Mouse (Mus musculus): ENCODE measurements around the gene Yjefn3. TPM values are rescaled to one million over a fixed set of nuclear protein-coding genes. Genes with fewer than 3 reads are reported as not detected.

Yjefn3 gene
- polyA plus RNA-seq, 1 experiment from 2014 or later: 7.2 TPM

DNA sequence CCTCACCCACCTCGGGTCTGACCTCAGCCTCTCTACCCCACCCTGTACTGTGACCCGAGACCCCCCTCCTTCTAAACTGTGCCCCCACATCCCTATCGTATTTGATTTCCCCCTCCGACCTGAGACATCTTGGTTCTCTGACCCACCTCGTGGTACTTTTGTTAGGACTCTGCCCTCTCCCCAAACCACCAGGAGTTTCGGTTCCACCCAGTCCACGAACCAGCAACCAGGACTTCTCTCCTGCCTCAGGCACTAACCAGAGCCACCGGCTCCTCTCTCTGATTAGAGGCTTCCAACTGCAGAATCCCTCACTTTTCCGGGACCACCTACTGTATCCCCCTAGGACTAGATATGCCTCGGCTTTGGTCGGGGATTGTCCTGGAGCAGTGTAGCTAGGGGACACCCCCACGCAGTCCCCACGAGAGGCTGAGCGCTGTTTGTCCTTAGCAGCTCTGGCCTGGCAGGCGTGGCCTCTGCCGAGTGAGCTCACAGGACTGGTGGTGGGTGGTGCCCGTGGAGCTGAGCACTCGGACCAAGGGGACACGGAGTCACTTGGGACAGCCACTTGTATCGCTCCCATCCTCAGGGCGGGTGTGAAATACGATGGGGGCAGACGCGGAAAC, 14.2 kb downstream of the Yjefn3 start:
- Histone ChIP-seq H3K4me2 (peak overlapping the region; percentile 53), H3K27me3 (peaks cover 76% of the 10 kb centered on the region), H3K4me1 (peaks cover 43% of the 10 kb centered on the region), H3K9me3 (replicated peaks) (no peaks in the 10 kb centered on the region), H3K4me3 (peak overlapping the region; percentile 23), H3K9ac (peak overlapping the region; percentile 54; the same call in 1 of the 2 replicates), H3K36me3 (ENCODE audit: poor library complexity, severe bottlenecking) (peaks cover 14% of the 10 kb centered on the region), H3K27ac (no peak overlapping the region)
- ATAC-seq: no peak
- 6% methylated on average over 24 of the region's 24 CpGs for WGBS

DNA sequence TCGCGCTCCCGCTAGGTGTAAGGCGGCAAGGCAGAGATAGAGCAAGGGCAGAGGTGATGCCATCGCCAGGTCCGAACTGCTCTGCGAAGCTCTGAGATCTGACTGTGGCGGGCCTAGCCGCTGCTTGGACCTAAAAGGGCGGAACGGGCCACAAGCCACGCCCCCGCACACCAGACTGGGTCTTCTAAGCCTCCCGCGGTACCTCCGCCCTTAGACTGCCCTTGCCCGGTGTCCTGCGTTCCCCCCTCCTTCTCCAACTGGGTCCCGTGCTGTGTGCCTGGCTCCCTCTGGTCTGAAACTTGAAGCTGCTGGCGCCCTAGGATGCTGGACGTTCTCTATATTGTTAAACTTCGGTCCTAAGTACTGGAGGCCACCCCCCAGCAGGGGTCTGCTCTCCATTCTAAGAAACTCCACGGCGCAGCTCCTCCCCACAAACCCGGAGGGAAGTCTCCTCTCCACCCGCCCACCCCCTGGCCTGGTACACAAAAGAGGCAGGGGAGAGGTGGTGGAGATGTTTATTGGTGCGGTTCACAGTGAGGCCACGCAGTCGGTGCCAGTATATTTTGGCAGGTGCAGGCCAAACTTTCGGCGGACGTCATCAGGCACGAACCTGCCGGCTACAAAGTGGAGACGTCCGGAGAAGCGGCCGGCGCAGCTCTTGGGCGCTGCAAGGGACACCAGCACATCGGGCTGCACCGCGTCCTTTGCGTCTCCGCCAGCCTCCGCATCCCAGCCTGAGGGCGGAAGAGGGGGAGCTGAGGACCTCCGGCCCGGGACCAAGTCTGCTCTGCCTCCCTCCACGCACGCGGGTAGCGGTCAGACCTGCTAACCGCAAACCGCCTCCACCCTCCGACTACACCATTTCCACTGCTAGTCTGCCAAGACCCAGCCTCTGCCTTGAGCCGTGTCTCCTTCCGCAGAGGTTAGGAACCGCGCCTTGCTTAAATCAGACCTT, 14.9 kb downstream of the Yjefn3 start, which contains the start of gene Cilp2:
Cilp2 (minus strand) TSS at position 399 of the 955 bp plus-strand sequence.
- Histone ChIP-seq H3K27me3 (peaks cover 84% of the 10 kb centered on the region), H3K9me3 (replicated peaks) (no peaks in the 10 kb centered on the region), H3K27ac (no peak within 1 kb of the TSS), H3K9ac (peak within 1 kb of the TSS; percentile 54), H3K4me1 (peaks cover 45% of the 10 kb centered on the region), H3K4me2 (peak within 1 kb of the TSS; percentile 53), H3K36me3 (ENCODE audit: poor library complexity, severe bottlenecking) (peaks cover 7% of the 10 kb centered on the region; the same call in 1 of the 2 replicates), H3K4me3 (peak within 1 kb of the TSS; percentile 23)
- ATAC-seq: peak; percentile 6; the same call in 1 of the 2 replicates
- WGBS: under 1% methylated on average over 58 of the region's 60 CpGs

DNA sequence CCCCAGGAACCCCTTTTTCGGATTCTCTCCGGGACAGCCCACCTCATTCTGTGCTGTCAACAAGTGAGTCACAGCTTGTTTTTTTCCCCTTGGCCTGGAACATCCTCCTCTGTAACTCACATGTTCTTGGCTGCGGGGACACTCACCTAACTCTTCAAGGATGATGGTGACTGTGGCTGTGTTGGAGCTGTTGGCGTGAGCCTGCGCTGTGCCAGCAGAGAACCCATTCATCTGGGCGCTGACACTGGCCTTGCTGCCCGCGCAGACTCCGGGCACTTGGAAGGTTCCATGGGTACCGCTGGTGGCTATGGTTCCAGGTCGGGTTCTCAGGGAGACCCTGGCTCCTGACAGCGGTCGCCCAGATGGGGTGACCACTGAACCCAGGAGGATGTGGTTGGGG, 18.4 kb downstream of the Yjefn3 start:
- Histone ChIP-seq H3K27ac (no peak overlapping the region), H3K4me2 (no peak overlapping the region), H3K4me1 (peaks cover 43% of the 10 kb centered on the region), H3K9me3 (replicated peaks) (no peaks in the 10 kb centered on the region), H3K4me3 (no peak overlapping the region), H3K27me3 (peaks cover 100% of the 10 kb centered on the region), H3K9ac (no peak overlapping the region), H3K36me3 (ENCODE audit: poor library complexity, severe bottlenecking) (no peaks in the 10 kb centered on the region)
- no peak for ATAC-seq
- 53% methylated on average over 13 of the region's 13 CpGs for WGBS

DNA sequence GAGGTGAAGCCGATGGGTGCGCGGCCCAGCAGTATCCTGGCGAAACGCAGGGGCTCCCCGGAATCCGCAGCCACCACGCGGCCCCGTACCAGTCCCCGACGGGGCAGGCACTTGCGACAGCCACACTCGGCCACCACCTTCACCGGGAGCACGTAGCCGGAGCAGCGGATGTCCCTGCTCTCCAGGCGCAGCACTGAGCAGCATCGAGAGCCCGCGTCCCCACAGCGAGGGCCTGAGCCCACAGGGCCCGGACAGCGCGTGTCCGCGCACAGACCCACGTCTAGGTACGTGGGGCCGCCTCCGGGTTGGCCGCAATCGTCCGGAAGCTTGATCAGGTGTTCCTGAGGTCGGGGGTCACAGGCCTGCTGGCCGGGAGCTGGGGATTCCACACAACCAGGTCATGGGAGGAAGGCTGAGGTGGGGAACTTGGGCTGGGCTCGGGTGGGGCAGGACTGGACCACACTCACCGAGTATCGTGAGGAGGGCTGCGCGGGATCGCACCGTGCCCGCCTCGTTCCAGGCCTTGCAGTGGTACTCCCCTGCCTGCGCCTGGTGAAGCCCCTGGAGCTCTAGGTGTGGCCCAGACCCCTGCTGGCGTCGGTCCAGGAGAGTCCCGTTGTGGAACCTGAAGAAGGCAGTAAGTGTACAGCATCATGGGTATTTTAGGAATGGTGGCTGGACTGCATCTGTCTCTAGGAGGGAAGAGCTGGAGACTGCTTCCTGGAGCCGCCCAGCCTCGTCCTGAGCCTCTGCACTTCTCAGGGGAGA, 19.5 kb downstream of the Yjefn3 start:
- H3K4me3 ChIP-seq: peak overlapping the region; percentile 41; the same call in 1 of the 2 replicates
- no peaks in the 10 kb centered on the region for H3K36me3 ChIP-seq (ENCODE audit: poor library complexity, severe bottlenecking)
- no peaks in the 10 kb centered on the region for H3K9me3 ChIP-seq (replicated peaks)
- no peak overlapping the region for H3K27ac ChIP-seq
- H3K27me3 ChIP-seq: peaks cover 99% of the 10 kb centered on the region
- WGBS: 12% methylated on average over 51 of the region's 52 CpGs
- H3K9ac ChIP-seq: peak overlapping the region; percentile 52; the same call in 1 of the 2 replicates
- ATAC-seq: no peak
- H3K4me2 ChIP-seq: peak overlapping the region; percentile 56
- H3K4me1 ChIP-seq: peaks cover 32% of the 10 kb centered on the region

DNA sequence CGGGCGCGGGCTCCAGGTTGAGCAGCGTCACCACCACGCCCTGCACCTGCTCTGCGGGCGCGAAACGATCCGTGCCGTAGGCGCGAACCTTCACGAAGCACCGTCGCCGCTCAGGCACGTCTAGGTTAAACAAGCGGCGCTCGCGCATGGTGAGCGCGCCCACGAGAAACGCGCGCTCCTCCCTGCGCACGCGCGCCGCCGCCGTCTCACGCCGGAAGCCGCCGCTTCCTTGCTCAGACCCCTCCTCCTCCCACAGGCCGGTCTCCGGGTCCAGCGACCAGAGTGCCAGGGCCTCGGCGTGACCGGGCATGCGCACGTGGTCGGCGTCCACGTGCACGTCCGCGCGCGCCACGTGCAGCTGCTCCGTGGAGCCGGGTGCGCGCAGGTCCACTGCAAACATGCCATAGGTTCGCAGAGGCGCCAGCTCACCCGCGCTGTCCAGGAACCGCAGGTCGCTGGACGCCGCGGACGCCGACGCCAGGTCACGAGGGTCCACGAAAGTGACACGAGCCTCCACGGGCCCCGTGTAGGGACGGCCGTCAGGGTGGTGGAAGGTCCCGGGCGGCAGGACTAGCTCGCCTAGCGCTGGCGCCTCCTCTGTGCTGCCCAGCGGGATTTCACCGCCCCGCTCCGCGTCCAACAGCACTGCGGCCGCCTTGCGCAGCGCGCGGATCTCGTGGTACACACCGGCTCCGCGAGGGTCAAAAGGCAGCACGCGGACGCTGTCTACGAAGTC, 20.3 kb downstream of the Yjefn3 start:
- peak; percentile 67 for ATAC-seq
- no peaks in the 10 kb centered on the region for H3K9me3 ChIP-seq (replicated peaks)
- peak overlapping the region; percentile 41 for H3K4me3 ChIP-seq
- peak overlapping the region; percentile 56 for H3K4me2 ChIP-seq
- no peaks in the 10 kb centered on the region for H3K36me3 ChIP-seq (ENCODE audit: poor library complexity, severe bottlenecking)
- H3K27ac ChIP-seq: no peak overlapping the region
- WGBS: 8% methylated on average over 103 of the region's 103 CpGs
- peaks cover 96% of the 10 kb centered on the region for H3K27me3 ChIP-seq
- H3K9ac ChIP-seq: peak overlapping the region; percentile 52
- peaks cover 23% of the 10 kb centered on the region for H3K4me1 ChIP-seq

DNA sequence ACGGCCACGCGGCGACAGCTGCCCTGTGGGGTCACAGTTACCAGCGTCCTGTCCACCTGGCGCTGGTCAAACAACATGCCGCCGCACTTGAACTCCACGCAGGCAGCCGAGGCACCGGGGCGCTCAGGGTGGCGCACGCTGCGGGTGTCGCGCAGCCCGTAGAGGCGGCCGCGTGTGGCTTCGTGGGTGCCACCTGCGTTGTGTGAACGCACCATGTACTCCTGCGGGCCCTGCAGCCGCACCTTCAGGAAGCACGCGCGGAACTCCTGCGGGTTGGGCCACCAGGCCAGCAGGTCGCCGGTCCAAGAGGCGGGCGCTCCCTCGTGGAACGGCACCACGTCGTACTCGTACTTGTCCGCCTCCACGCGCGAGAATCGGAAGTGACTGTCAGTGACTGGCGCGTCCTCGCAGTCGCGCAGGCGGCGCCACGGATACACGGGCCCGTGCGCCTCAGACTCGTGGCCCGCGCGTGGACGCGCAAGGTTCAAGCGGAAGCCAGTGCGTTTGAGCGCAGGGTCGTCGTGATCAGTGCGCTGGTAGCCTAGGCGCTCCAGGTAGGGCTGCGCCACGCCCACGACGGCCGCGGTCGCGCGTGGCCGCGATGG, 21.1 kb downstream of the Yjefn3 start:
- Histone ChIP-seq H3K9ac (peak overlapping the region; percentile 52; the same call in 1 of the 2 replicates), H3K27me3 (peaks cover 94% of the 10 kb centered on the region), H3K4me1 (peaks cover 21% of the 10 kb centered on the region), H3K36me3 (ENCODE audit: poor library complexity, severe bottlenecking) (no peaks in the 10 kb centered on the region), H3K4me3 (peak overlapping the region; percentile 41), H3K4me2 (peak overlapping the region; percentile 56), H3K9me3 (replicated peaks) (no peaks in the 10 kb centered on the region), H3K27ac (no peak overlapping the region)
- 19% methylated on average over 77 of the region's 79 CpGs for WGBS
- ATAC-seq: peak; percentile 23

DNA sequence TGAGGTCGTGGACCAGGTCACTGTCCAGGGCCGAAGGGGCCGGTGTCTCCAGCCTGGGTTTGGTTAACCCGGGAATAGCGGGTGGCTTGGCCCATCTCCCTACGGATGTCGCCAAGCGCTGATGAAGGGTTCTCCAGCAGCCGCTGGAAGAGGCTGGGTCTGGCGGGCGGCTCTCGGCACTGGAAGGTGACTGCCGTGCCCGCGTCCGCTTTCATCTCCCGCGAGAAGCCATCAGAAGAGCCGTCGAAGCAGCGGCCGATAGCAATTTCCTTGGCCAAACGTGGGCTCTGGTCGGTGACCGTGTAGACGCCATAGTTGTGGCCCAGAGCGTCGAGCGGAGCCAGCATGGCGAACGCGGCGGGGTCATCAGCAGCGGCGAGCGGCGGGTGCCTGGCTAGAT, 21.7 kb downstream of the Yjefn3 start:
- Histone ChIP-seq H3K27me3 (peaks cover 91% of the 10 kb centered on the region), H3K4me3 (peak overlapping the region; percentile 41), H3K36me3 (ENCODE audit: poor library complexity, severe bottlenecking) (no peaks in the 10 kb centered on the region), H3K4me2 (peak overlapping the region; percentile 56), H3K27ac (no peak overlapping the region), H3K4me1 (peaks cover 21% of the 10 kb centered on the region), H3K9ac (no peak overlapping the region), H3K9me3 (replicated peaks) (no peaks in the 10 kb centered on the region)
- 15% methylated on average over 37 of the region's 37 CpGs for WGBS
- ATAC-seq: no peak

DNA sequence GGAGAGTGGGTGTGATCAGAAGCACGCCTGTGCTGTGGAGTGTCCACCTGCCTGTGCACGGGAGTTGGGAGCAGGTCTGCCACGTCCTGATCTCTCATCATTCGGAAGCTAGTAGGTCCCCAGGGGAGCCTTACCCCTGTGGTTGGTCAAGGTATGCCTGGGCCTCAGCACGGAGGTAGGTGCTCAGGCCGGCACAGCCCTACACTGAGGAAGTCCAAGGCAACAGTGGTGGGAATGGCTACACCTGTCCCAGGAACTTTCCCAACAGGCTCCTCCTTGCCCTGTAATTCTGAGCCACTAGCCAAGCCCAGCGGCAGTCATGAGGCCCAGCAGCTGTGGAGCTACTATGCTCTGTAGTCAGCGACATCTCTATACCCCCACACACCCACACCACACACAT, 22.8 kb downstream of the Yjefn3 start:
- Histone ChIP-seq H3K4me1 (peaks cover 21% of the 10 kb centered on the region), H3K4me2 (no peak overlapping the region), H3K4me3 (no peak overlapping the region), H3K9me3 (replicated peaks) (no peaks in the 10 kb centered on the region), H3K27ac (no peak overlapping the region), H3K36me3 (ENCODE audit: poor library complexity, severe bottlenecking) (no peaks in the 10 kb centered on the region), H3K9ac (no peak overlapping the region), H3K27me3 (peaks cover 80% of the 10 kb centered on the region)
- 61% methylated on average over 8 of the region's 8 CpGs for WGBS
- no peak for ATAC-seq

DNA sequence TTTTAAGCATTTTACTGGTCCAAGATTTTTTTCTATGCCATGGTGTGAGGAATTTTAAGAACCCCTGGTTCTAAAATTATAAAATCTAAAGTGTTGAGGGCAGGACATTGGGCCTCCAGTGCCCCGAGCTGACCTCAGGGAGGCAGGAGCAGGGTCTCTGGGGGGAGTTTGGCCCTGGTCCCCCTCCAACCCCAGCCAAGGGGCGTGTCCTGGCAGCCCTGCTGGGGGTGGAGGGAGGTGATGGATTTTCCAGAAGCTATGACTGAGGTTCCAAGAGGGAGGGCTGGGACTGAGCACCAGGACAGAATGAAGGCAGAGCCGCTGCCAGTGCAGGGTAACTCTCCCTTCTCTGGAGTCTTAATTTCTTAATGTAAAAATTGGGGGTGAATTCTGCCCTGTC, 24.5 kb downstream of the Yjefn3 start:
- peaks cover 63% of the 10 kb centered on the region for H3K27me3 ChIP-seq
- WGBS: 59% methylated on average over 3 of the region's 3 CpGs
- peaks cover 5% of the 10 kb centered on the region; the same call in 1 of the 2 replicates for H3K36me3 ChIP-seq (ENCODE audit: poor library complexity, severe bottlenecking)
- ATAC-seq: no peak
- H3K9ac ChIP-seq: no peak overlapping the region
- H3K4me1 ChIP-seq: peaks cover 21% of the 10 kb centered on the region
- no peak overlapping the region for H3K4me3 ChIP-seq
- no peaks in the 10 kb centered on the region for H3K9me3 ChIP-seq (replicated peaks)
- no peak overlapping the region for H3K4me2 ChIP-seq
- H3K27ac ChIP-seq: no peak overlapping the region

DNA sequence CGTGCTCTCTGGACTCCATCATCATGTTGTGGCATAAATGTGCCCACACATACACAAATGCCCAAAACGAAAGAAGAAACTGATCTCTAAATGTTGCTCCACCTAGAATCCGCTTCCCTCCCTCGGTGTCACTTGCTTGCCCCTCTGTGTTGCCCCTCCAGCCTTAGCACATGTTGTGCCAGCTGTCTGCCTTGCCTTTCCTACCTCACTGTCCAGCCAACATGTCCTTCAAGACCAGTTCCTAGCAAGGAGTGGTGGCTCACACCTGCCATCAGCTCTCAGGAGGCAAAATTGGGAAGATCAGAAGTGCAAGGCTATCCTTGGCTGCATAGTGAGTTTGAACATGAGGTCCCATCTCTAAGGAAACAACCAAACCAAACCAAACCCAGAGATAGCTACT, 25.1 kb downstream of the Yjefn3 start:
- peaks cover 57% of the 10 kb centered on the region for H3K27me3 ChIP-seq
- peaks cover 15% of the 10 kb centered on the region for H3K4me1 ChIP-seq
- H3K9ac ChIP-seq: no peak overlapping the region
- 86% methylated on average over 4 of the region's 4 CpGs for WGBS
- H3K27ac ChIP-seq: no peak overlapping the region
- peaks cover 11% of the 10 kb centered on the region; the same call in 1 of the 2 replicates for H3K36me3 ChIP-seq (ENCODE audit: poor library complexity, severe bottlenecking)
- H3K4me3 ChIP-seq: no peak overlapping the region
- no peak for ATAC-seq
- no peak overlapping the region for H3K4me2 ChIP-seq
- no peaks in the 10 kb centered on the region for H3K9me3 ChIP-seq (replicated peaks)

DNA sequence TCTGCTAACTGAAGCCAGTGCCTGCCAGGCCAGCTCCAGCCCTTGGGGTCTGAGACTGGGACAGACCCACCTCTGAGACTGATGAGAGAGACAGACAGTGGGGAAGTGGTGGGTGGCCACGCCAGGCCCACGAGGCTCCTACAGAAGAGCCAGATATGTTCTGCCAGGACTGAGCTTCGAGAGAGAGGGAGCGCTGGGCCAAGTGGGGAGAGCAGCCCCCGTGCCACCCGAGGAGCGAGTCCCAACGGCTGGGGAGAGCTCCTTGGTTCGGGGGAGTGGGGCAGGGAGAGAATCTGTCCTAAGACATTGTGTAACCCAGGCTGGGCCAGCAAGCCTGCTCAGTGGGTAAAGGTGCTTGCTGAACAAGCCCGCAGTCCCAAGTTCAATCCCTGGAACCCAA, 25.5 kb downstream of the Yjefn3 start:
- Histone ChIP-seq H3K27ac (no peak overlapping the region), H3K9ac (no peak overlapping the region), H3K9me3 (replicated peaks) (no peaks in the 10 kb centered on the region), H3K4me3 (no peak overlapping the region), H3K27me3 (peaks cover 53% of the 10 kb centered on the region), H3K4me2 (no peak overlapping the region), H3K4me1 (peaks cover 11% of the 10 kb centered on the region), H3K36me3 (ENCODE audit: poor library complexity, severe bottlenecking) (peaks cover 13% of the 10 kb centered on the region)
- ATAC-seq: no peak
- WGBS: 80% methylated on average over 10 of the region's 10 CpGs
